Mouse (Mus musculus) cerebellum, adult (tissue): Measurements from ENCODE around the gene Adipor2.
"Not testable (repeated sequence)": the region's sequence is repeated elsewhere in the genome, so short reads cannot be mapped to it uniquely, and the experiment has no call there.

Source experiments
- ATAC-seq: cut with Nextera tagmentation; 2 replicates; pipeline ENCODE4 v1.9.2; 2017; ENCODE audit warnings: mild to moderate bottlenecking, moderate library complexity, mixed read lengths; ENCODE audit not compliant: insufficient number of reproducible peaks, low FRiP score, low TSS enrichment

Gene Adipor2

DNA sequence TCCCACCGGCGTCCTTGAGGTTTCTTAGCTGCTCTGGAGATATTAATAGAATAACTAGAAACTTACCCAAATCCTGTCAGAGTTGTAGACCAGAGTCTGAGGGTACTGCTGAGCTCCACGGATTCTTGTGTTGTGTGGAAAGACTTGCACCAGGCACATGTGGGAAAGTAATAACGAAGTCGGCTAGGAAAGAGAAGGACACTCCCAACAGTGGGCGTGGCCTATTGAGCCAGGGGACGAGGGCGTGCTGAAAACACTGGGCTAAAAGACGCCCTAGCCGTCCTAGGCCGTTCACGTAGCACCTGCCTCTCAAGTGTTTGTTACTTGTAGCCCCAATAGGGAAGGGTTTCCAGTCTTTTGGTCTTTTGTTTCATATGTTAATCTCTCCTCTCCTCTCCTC, at the start of gene Adipor2:
TSS of gene Adipor2 (minus strand) at position 351 of the 400 bp plus-strand sequence.
- no peak for ATAC-seq

DNA sequence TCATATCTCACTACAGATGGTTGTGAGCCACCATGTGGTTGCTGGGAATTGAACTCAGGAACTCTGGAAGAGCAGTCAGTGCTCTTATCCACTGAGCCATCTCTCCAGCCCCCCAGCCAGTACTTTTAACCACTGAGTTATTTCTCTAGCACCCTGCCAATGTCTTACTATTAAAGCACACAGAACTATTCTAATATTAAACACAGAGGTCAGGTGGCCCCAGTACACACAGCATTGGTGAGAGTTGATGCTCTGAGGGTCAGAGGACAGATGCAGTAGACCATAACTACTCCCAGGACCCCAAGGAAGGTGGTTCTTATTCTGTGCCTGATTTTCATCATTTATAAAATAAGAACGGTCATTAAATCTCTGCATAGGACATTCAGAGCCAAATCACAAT, 48.7 kb upstream of the Adipor2 start:
- ATAC-seq: no peak

DNA sequence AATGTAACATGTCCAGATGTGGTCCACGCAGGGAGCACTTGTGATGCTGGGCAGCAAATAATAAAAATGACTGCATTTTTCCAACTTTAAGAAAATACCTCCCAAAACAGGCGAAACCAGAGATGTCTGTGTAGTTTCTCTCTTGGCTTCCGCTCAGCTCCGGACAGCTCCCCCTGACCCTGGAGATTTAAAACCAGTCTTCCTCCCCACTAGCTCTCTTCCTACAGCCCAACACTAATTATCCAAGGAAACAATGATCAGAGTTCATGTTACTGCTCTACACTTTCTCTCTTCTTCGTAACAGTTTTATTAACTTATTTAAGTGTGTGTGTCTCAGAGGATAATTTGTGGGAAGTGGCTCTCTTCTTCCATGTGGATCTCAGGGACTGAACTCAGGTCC, 42.9 kb upstream of the Adipor2 start:
- no peak for ATAC-seq

DNA sequence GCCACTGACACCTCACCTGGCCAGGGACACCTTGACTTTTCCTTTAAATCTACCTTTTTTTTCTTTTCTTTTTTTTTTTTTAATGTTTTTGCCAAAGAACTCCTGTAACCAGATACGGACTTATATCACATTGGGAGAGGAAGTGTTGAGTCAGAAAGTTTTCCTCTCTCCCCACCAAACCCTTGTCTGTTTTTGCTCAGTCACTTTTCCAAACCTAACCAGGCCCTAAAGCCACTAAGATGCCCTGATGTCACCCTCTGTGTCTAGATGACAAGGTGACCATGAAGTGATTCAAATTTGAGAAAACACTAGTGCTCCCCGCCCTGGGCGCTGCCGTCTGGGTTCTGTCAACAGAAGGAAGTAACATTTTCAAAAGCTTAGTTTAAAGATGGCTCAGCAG, 41.5 kb upstream of the Adipor2 start:
- no peak for ATAC-seq

DNA sequence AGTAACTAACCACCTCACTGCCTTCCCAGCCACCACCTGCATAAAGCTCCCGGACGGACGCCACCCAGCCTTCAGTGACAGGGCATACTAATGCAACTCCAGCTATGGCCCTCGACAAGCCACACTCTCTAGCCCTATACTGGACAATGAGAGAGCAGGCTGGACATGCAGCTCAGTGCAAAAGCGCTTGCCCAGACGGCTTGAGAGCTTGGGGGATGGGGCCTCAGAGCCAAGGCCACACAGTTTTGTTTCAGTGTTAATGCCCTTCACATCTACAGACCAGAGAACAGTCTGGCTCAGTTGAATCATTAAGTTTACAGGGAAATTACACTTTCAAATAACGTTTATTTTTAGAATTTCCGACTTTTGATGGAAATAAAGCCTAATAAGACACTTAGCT, 40.7 kb upstream of the Adipor2 start:
- ATAC-seq: no peak

DNA sequence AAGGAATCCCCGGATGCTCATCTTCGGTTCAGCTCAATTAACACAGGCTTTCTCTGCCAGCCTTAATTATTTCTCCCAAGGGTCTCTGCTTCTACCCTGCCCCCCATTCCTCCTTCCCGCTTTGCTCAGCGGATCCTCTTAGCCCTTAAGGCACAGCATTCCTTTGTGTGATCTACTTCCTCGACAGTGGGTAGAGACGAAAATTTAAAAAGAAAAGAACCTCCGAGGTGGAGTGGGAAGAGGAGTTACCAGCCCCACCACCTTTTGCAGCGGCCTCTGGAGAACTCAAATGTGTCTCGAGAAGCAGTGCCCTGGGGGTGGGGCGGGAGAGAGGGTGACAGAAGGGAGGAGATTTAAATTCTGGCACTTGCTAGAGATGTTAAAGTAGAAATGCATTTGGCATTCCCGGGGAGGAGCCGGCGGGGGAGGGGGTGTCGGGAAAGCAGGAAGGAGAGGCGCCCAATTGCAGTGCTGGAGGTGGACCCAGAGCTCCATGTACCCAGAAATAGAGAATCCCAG, 34.5 kb upstream of the Adipor2 start:
- no peak for ATAC-seq

DNA sequence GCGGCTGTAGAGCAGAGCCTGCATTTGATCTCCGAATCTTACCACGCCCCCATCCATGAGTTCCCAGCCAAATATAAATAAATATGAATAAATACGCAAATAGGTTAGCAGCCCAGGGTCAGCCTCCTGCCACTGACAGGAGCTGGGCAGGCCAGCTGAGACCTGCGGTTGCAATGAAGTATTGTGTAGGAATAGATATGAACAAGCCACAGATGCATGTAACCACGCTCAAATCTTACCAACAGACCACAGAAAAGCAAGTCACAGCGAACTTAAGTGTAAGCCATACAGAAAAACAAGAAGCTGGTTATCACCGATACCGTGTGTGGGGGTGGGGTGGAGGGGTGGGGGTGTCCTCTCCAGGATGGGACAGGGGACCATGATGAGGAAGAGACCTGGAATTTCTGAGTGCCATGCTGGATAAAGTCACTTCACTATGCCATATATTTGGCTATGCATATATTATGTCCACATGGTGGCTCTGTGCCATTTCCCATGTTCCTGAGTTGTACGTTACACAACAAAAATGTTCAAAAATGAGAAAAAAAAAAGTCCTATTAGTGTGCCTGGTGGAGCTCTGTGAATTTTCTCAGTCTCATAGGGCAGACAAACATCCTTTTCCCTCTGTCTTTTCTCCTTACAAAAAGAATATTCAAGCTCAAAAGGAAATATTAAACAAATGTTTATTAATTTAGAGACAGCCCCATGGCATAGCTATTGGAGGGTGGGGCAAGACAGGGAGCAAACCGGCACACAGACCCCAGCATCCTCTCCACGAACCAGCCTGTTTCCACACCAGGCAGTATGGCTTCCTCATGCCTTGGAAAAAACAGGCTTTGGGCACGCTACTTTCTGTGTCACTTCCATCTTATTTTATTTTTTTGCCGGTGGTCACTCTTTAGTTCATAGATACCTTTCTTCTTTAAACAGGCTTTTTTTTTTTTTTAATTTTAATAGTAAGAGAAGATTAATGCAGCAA, 33.8 kb upstream of the Adipor2 start:
- no peak for ATAC-seq

DNA sequence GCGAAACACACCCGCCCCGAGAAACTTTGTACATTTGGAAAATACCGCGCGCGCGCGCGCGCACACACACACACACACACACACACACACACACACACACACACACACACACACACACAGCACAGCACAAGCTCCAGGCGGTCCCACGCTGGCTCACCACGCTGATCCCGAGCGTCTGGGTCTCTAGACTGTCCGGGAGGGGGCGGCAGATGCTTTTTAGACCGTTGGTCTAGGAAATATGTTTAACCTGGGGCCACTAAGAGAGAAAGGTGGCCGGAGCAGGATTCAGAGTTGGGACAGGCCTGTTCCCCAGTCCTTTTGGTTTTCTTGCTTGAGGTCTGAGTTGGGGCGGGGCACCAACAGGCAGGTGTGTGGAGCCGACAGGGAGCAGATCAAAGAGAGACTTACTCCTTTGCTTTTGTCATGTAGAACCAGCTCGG, 31.6 kb upstream of the Adipor2 start:
- no peak for ATAC-seq

DNA sequence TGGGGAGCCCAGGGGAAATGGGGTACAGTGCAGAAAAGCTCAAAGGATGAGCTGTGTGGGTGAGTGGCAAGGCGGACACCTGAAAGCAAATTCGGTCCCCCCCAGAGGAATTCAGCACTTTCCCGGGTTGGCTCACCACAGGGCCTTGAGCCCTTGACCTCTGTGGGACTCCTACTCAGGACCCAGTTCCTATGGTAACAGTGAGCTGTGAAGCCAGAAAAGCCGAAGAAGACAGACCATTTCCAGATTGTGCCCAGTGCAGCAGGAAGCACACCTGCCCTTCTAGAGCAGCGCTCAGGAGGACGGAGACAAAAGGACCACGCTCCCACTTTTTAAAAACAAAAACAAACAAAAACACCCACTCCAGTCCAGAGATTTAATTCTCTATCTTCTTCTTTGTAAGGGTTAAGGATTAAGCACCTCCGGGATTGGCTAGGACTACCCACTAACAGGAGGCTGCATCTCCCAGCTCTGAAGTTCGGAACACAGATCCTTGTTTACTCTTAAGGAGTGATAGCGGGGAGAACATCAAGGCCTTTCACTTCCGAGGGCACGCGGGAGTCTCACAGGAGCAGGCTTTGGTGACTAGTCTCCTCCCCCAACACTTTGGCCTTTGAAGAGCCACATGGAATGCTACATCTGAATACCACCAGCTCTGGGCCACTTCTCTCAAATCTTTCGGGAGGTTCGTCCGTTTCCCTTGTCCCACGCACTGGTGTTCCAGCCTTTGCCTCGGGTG, 31.0 kb upstream of the Adipor2 start:
- ATAC-seq: no peak

DNA sequence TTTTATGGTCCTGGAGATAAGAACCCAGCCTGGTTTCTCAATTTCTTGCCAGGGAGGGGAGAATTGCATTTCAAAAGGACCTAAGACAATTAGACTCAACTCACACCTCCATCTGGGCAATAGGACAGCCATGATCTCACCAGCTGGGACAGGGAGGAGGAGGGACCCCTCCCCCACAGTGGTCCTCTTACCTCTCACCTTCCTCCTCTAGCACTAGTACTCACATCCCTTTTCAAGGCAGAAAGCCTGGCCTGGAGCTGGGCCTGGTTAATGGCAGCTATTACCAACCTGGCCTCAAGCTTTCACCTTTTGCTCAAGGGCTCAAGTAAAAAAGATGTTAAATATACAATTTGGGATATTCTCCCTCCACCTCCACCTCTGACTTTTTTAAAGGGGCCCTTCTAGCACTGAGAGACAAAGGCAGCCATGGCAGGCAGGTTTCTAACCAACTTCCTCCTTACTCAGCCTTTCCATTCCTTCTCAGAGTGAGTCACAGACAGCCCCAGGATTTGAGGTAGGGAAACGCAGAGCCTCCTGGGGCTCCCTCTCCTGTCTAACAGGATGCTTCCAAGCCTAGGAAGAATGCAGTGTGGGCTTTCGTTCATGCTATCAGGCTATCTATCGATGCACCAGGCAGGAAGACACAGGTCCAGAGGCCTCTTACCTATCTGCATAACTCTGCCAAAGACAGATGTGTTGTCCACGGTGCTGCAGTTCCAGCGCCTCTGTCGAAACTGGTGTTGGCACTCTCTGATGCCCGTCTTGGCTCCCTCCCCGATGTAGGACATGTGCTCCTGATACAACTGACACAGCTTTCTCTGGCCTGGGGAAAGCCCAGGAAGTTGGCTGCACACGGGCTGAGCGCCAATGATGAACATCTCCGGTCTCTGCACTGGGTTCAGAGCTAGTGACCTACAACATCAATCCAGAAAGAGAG, 28.4 kb upstream of the Adipor2 start:
- no peak for ATAC-seq

DNA sequence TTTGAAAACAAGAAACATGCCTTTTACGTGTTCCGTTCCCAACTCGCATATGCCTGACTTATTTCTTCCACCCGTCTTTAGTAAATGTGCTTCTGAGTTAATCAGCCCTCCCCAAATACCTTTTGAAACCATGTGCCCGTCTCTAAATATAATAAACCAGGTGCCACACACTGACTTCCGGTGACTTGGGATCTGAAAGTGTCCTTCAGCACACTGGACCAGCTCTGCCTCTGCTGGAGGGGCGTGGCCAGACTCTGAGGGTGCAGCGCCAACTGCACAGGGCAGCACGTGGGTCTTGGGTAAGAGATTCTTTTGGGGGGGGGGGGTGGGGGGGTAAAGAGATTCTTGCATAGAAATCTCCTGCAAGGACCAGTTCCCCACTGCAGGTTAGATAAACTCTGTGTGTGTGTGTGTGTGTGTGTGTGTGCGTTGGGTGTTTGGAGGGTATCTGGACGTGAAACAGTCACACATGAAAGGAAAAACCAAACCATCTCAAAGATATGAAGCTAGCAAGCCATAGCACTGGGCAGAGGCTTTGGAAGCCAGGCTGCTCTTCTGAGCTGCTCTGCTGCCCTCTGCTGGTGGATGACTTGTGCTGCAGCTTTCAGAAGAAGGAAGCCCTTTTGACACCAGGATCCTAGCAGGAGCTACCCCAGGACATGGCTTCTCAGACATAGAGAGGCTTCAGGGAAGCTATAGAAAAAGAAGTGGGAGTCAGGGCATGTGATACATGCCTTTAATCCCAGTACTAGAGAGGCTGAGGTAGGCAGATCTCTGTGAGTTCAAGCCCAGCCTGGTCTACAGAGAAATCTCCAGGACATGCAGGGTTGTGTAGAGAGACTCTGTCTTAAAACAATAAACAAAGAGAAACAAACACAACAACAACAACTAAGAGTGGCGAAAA, 26.5 kb upstream of the Adipor2 start:
- ATAC-seq: peak; percentile 79

DNA sequence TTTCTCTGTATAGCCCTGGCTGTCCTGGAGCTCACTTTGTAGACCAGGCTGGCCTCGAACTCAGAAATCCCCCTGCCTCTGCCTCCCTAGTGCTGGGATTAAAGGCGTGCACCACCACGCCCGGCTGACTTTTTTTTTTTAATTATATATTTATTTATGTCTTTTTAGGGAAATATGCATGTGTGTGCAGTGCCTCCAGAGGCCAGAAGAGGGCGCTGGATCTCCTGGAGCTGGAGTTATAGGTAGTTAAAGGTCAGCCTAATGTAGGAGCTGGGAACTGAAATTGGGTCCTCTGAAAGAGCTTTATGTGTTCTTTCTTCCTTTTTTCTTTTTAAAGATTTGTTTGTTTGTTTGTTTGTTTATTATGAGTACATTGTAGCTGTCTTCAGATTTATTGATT, 25.2 kb upstream of the Adipor2 start:
- ATAC-seq: not testable (repeated sequence)

DNA sequence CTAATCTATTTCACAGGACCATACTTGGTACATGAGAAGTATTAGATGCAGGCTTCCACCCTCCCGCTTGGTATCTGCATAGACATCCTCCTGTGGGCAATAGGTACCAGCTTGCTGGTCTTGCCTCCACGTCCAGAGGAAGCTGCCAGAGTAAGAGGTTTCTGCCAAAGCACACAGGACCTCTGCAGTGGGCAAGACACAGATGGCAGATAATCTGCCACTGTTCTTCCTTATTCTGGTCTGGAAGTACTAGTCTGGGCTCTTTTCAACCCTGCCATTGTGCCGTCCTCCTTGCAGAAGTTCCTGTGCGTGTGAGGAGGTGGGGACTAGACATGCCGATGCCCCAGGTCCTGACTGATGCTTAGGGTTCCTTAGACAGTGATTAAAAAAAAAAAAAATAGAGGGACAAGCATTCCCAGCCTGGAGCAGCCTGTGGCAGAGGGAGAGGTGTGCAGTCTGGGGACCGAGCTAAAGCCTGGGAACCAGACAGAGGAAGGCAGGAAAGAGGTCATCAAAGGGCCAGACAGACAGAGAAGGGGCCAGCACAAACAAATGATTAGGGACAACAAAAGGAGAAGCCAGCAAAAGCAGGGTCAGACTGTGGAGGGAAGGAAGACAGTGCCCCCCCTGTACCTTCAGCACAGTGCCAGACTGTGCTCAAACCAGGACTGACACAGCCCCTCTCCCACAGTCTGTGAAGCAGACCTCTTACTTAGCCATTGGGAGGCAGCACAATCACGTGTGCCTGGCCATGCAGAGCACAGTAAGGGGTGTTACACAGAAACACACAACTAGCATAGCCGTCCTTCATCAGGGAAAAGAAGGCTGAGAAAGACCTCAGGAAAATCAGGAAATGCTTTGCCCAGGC, 20.6 kb upstream of the Adipor2 start:
- no peak for ATAC-seq

DNA sequence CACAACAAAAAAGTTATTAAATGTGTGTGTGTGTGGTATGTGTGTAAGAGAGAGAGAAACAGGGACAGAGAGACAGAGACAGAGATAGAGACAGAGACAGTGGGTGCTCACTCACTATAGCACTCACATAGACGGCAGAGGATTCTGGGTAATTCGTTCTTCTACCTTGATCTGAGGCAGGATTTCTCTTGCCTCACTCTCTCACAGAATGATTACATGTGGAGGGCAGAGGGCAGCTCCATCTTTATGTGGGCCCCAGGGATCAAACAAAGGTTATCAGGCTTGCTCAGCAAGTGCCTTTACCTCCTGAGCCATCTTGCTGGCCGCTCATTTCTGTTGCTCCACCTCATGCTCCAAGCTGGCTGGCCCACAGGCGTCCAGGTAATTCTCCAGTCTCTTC, 16.9 kb upstream of the Adipor2 start:
- ATAC-seq: no peak

DNA sequence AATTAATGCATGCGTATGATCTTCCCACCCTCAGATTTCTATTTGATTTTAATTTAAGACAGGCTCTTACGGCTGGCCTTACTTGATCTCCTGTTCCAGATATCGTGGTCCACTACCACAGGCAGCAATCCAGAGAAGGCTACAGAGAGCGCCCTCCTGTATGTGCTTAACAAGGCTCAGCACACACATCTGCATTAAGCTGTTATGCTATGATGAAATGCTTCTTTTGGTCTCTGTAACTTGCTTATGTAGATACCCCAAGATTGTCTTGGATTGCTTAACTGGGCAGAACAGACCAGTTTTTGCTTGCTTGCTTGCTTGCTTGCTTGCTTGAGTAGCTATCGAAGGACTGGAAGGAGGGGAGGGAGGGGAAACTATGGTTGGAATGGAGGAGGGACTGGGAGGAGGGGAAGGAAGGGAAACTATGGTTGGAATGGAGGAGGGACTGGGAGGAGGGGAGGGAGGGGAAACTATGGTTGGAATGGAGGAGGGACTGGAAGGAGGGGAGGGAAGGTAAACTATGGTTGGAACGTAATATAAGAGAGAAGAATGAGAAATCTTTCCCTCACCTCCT, 14.3 kb upstream of the Adipor2 start:
- no peak for ATAC-seq

DNA sequence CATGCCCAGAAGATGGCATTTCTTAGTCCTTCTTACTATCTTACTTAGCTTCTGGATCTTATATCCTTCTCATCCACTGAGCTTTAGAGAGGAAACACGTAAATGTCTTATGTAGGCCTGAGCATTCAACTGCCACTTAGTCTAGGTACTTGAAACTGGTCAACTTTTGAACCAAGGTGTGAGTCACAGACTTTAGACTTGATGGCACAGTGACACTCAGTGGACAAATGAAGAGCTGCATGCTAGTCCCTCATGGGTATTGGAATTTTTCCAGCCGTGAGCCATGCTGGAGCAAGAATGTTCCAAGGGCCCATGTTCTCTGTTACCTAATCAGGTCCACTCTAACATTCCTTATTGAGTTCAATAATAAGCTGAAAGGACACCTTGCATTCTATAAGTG, 13.0 kb upstream of the Adipor2 start:
- no peak for ATAC-seq

DNA sequence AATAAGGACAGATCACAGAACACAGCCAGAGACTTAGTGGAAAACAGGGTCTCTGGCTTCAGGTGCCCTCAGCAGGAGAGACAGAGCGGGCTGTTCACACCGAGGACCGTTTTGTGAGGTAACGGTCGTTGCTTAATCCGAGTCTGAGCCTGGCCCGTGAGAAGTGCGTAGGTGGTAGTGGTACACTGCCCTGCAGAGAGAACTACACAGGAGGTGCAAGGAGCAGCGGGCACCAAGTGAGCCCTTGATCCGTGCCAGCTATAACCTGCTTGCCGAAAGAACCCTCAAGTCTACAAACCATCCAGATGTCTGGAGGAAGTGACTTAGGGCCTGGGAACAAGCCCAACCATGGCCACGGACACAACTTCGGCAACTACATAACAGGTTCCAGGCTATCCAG, 11.8 kb upstream of the Adipor2 start:
- no peak for ATAC-seq

DNA sequence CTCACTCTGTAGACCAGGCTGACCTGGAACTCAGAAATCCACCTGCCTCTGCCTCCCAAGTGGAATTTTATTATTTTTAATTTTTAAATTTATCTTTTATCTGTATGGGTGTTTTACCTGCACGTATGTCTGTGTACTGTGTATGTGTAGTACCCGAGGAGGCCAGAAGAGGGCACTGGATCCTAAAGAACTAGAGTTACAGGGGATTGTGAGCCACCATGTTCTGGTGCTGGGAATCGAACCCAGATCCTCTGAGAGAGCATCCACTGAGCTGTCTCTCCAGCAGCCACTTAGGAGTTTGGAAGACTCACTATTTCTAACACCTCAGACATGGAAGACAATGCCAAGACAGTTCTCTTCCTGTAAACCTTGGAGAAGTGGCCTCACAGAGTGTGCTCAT, 11.1 kb upstream of the Adipor2 start:
- no peak for ATAC-seq
